Mouse (Mus musculus): Measurements from ENCODE around the gene Golgb1.

Golgb1 gene

GRCm38 (mm10) chr16:36918505-36918904 is 43.6 kb downstream of the Golgb1 start:
- no peak for DNase-seq (ENCODE audit: extremely low spot score)

- DNase-seq (ENCODE audit: extremely low spot score): no peak
Measured at GRCm38 (mm10) chr16:36920410-36920809, 45.5 kb downstream of the Golgb1 start.

- DNase-seq (ENCODE audit: extremely low spot score): no peak
Measured at GRCm38 (mm10) chr16:36921067-36921613, 46.2 kb downstream of the Golgb1 start.

GRCm38 (mm10) chr16:36921980-36922379 is 47.0 kb downstream of the Golgb1 start:
- no peak for DNase-seq (ENCODE audit: extremely low spot score)

- no peak for DNase-seq (ENCODE audit: extremely low spot score)
Measured at GRCm38 (mm10) chr16:36924312-36924711, 49.4 kb downstream of the Golgb1 start.

- no peak for DNase-seq (ENCODE audit: extremely low spot score)
Measured at GRCm38 (mm10) chr16:36925351-36925750, 50.4 kb downstream of the Golgb1 start.

GRCm38 (mm10) chr16:36925797-36926196 is 50.9 kb downstream of the Golgb1 start:
- DNase-seq (ENCODE audit: extremely low spot score): no peak

GRCm38 (mm10) chr16:36926514-36927447 is 51.8 kb downstream of the Golgb1 start:
- no peak for DNase-seq (ENCODE audit: extremely low spot score)

- no peak for DNase-seq (ENCODE audit: extremely low spot score)
Measured at GRCm38 (mm10) chr16:36927495-36928105, 52.7 kb downstream of the Golgb1 start.

- no peak for DNase-seq (ENCODE audit: extremely low spot score)
Measured at GRCm38 (mm10) chr16:36928106-36928500, 53.2 kb downstream of the Golgb1 start.

GRCm38 (mm10) chr16:36929216-36929615 is 54.3 kb downstream of the Golgb1 start:
- DNase-seq (ENCODE audit: extremely low spot score): no peak

- DNase-seq (ENCODE audit: extremely low spot score): no peak
Measured at GRCm38 (mm10) chr16:36930231-36931136, 55.5 kb downstream of the Golgb1 start.

- DNase-seq (ENCODE audit: extremely low spot score): no peak
Measured at GRCm38 (mm10) chr16:36931381-36931780, 56.4 kb downstream of the Golgb1 start.

GRCm38 (mm10) chr16:36931976-36932375 is 57.0 kb downstream of the Golgb1 start:
- DNase-seq (ENCODE audit: extremely low spot score): no peak

GRCm38 (mm10) chr16:36932546-36932945 is 57.6 kb downstream of the Golgb1 start:
- no peak for DNase-seq (ENCODE audit: extremely low spot score)

- DNase-seq (ENCODE audit: extremely low spot score): no peak
Measured at GRCm38 (mm10) chr16:36934131-36934840, 59.3 kb downstream of the Golgb1 start.

GRCm38 (mm10) chr16:36934841-36935620 is 60.1 kb downstream of the Golgb1 start, which contains the start of gene Hcls1:
TSS of gene Hcls1 (plus strand) at chr16:36934983.
- no peak for DNase-seq (ENCODE audit: extremely low spot score)

- no peak for DNase-seq (ENCODE audit: extremely low spot score)
Measured at GRCm38 (mm10) chr16:36935814-36936213, 60.9 kb downstream of the Golgb1 start.

- DNase-seq (ENCODE audit: extremely low spot score): no peak
Measured at GRCm38 (mm10) chr16:36941137-36941727, 66.3 kb downstream of the Golgb1 start.

GRCm38 (mm10) chr16:36941895-36942294 is 67.0 kb downstream of the Golgb1 start:
- DNase-seq (ENCODE audit: extremely low spot score): no peak
